ENCODE assay signal across 25 mouse cellular contexts in the genomic region with DNA sequence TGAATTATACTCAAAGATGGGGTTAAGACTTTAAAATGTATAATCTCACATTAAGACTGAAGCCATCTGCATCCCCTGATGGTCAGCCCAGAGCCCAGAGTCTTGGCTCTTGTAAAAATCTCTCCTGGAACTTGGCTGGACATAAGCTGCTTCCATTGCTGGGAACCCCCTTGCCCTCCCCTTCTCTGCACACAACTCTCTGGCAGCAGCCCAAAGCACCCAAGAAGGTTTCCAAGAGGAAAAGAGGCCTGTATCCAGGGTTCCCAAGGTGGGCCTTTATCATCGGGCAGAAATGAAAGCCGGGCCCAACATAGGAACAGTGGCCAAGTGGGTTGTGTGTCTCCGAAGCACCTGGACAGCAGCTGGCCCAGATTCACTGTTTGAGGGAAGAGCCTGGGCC.
"Had no signal": no experiment of that assay in that cellular context is flagged by ENCODE, and none has a peak within 500 bp of the region (broad histone marks: within the 10 kb centered on the region; RNA-seq: fewer than 3 reads in every experiment).

No protein-coding gene starts in this region.

- H3K36me3 ChIP-seq: heart, embryonic 13.5 days; heart, embryonic 15.5 days; hindbrain, embryonic 13.5 days; kidney, embryonic 15.5 days; limb, embryonic 13.5 days; limb, embryonic 15.5 days; liver, embryonic 12.5 days had no signal

- H3K27me3 ChIP-seq: heart, embryonic 13.5 days; heart, embryonic 15.5 days; hindbrain, embryonic 13.5 days; liver, embryonic 12.5 days had no signal

- ATAC-seq: hindbrain, embryonic 16.5 days; intestine, embryonic 16.5 days; liver, embryonic 12.5 days had no signal

- H3K4me2 ChIP-seq: heart, embryonic 11.5 days; heart, embryonic 13.5 days; heart, embryonic 15.5 days; hindbrain, embryonic 13.5 days; kidney, embryonic 15.5 days; limb, embryonic 13.5 days; limb, embryonic 15.5 days; liver, embryonic 12.5 days had no signal

- H3K27ac ChIP-seq: heart, adult 2 months; heart, embryonic 13.5 days; heart, embryonic 15.5 days; hindbrain, embryonic 13.5 days; kidney, embryonic 15.5 days; kidney, postnatal 0 days; limb, embryonic 13.5 days; limb, embryonic 15.5 days; liver, embryonic 12.5 days; liver, embryonic 14.5 days had no signal

- DNase-seq: gastrocnemius, postnatal 14 days; gastrocnemius, postnatal 36 days; heart, adult 11 months; heart, adult 2 months; heart, postnatal 14 days; kidney, adult 11 months; kidney, adult 2 months; kidney, adult 9 months; kidney, postnatal 14 days; kidney, postnatal 36 days; layer of hippocampus, adult 9-11 months; layer of hippocampus, postnatal 36 days; lung, adult 18-20 months had no signal

- H3K4me3 ChIP-seq: heart, adult 2 months; heart, embryonic 13.5 days; heart, embryonic 15.5 days; hindbrain, embryonic 13.5 days; kidney, embryonic 15.5 days; limb, embryonic 13.5 days; limb, embryonic 15.5 days; liver, embryonic 12.5 days had no signal

- H3K9me3 ChIP-seq: heart, embryonic 13.5 days; heart, embryonic 15.5 days; hindbrain, embryonic 13.5 days; kidney, embryonic 15.5 days; limb, embryonic 13.5 days; limb, embryonic 15.5 days; liver, embryonic 12.5 days had no signal

- H3K9ac ChIP-seq: heart, embryonic 13.5 days; heart, embryonic 15.5 days; hindbrain, embryonic 13.5 days; kidney, embryonic 15.5 days; limb, embryonic 13.5 days; limb, embryonic 15.5 days; liver, embryonic 12.5 days; liver, embryonic 14.5 days had no signal

- H3K4me1 ChIP-seq: liver, embryonic 12.5 days had no signal
